Mouse (Mus musculus) kidney, postnatal 10 days (tissue): Measurements from ENCODE around the gene Ehbp1l1.

Experiments used
- DNase-seq: peaks from one replicate; pipeline ENCODE4 v3.0.0; 2021; ENCODE audit warnings: mixed read lengths

Gene Ehbp1l1

GRCm38 (mm10) chr19:5731264-5731978, 5.3 kb upstream of the Ehbp1l1 start:
- peak; percentile 97 for DNase-seq

GRCm38 (mm10) chr19:5730314-5731186, 4.4 kb upstream of the Ehbp1l1 start:
- DNase-seq, result peak; percentile 57

- DNase-seq, result peak; percentile 96
These were observed 3.3 kb upstream of the Ehbp1l1 start, which contains the start of gene Fam89b for GRCm38 (mm10) chr19:5729444-5729815. Gene Fam89b (minus strand): TSS chr19:5729653.

GRCm38 (mm10) chr19:5728631-5729443, 2.7 kb upstream of the Ehbp1l1 start:
- peak; percentile 84 for DNase-seq

- DNase-seq, result peak; percentile 94
These were observed 1.6 kb upstream of the Ehbp1l1 start for GRCm38 (mm10) chr19:5727701-5728100.

GRCm38 (mm10) chr19:5726961-5727578, 953 bp upstream of the Ehbp1l1 start:
- no peak for DNase-seq

- DNase-seq, result peak; percentile 61
These were observed 949 bp downstream of the Ehbp1l1 start for GRCm38 (mm10) chr19:5725029-5725707.

GRCm38 (mm10) chr19:5724549-5724941, 1.6 kb downstream of the Ehbp1l1 start:
- DNase-seq, result peak; percentile 72

- no peak for DNase-seq
These were observed 2.1 kb downstream of the Ehbp1l1 start for GRCm38 (mm10) chr19:5723934-5724548.

GRCm38 (mm10) chr19:5722848-5723425, 3.2 kb downstream of the Ehbp1l1 start:
- DNase-seq, result no peak

GRCm38 (mm10) chr19:5721233-5721632, 4.9 kb downstream of the Ehbp1l1 start:
- DNase-seq, result no peak

- peak; percentile 55 for DNase-seq
These were observed 9.2 kb downstream of the Ehbp1l1 start for GRCm38 (mm10) chr19:5716955-5717354.

GRCm38 (mm10) chr19:5715793-5716688, 10.1 kb downstream of the Ehbp1l1 start:
- peak; percentile 68 for DNase-seq

GRCm38 (mm10) chr19:5713730-5714129, 12.4 kb downstream of the Ehbp1l1 start:
- DNase-seq, result peak; percentile 80

GRCm38 (mm10) chr19:5713255-5713654, 12.9 kb downstream of the Ehbp1l1 start:
- no peak for DNase-seq

GRCm38 (mm10) chr19:5711907-5712460, 14.1 kb downstream of the Ehbp1l1 start:
- no peak for DNase-seq

GRCm38 (mm10) chr19:5711218-5711617, 14.9 kb downstream of the Ehbp1l1 start:
- peak; percentile 90 for DNase-seq

- no peak for DNase-seq
These were observed 15.5 kb downstream of the Ehbp1l1 start for GRCm38 (mm10) chr19:5710581-5710980.

GRCm38 (mm10) chr19:5710068-5710467, 16.0 kb downstream of the Ehbp1l1 start:
- no peak for DNase-seq
